Mouse (Mus musculus) MEL-GATA-1-ER (cell line): ENCODE measurements around the gene Palld.

Experiments used
- DNase-seq: peaks from one replicate; pipeline ENCODE4 v3.0.0-alpha.2; 2012; ENCODE audit warnings: low read depth; ENCODE audit errors: extremely low read depth

Palld gene

DNA sequence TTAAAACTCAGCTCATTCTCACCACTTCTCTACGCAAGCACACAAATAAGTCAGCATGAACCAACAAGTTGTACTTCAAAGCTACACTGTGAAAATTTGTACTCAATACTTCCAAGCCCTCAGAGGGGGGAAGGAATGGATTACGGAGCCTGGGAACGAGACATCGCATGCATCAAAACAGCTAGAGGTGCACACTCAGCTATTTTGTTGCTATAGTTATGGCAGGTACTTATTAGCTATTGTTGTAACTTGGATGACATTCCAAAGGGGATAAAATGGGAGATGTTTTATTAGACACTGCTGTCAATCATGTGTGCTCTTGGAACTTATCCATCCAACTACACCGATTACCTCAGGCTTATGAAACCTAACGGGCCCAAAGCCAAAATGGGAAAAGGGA, 171.8 kb downstream of the Palld start:
- DNase-seq = no peak

DNA sequence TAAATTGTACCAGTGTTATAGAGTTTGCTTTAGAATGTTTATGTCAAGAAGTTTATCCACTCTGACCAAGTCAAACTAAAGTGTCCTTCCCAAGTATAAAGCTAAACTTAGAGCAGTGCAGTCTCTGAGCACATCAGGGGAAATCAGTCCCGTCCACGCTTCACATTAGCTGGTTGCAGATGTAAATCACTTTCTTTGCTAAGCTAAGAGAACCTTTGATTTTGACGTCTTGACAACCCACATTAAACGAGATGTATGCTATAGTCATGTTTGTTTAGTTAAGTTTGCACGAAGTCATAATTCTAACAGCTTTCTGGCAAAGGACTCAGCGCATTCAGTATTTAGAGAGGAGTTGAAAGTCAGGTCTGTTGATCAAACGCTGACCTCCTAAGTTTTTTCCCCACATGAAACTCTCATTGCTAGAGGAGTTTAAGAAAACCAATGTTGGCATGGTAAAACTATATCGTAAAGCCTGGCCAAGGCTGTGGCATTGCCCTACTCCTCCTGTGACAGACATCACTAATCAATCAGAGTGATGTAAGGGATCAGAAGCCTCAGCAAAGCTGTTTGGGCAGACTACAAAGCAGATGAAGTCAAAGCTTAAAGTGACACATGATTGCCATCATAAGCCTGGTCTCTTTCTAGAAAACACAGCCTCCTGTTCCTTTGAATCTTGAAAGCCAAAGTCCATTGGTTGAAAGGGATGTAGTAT, 177.0 kb downstream of the Palld start:
- no peak for DNase-seq

DNA sequence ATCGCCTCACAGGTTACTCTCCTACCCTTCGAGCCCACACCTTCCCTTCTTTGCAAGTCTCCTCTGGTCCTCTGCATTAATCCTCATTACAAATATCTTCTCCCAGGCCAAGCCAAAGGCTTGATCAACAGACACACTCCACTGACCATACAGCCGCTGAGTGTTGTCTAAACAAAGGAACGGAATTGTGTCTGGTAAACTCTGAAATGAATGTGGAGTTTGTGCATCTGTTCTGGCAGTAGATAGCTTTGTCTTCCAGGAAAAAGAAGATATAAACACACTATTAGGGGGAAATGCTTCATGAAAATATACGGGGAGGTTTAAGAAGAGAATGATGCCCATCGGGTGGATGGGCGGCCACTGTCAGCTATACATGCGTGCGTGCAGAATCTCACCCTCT, 180.3 kb downstream of the Palld start:
- DNase-seq = no peak

DNA sequence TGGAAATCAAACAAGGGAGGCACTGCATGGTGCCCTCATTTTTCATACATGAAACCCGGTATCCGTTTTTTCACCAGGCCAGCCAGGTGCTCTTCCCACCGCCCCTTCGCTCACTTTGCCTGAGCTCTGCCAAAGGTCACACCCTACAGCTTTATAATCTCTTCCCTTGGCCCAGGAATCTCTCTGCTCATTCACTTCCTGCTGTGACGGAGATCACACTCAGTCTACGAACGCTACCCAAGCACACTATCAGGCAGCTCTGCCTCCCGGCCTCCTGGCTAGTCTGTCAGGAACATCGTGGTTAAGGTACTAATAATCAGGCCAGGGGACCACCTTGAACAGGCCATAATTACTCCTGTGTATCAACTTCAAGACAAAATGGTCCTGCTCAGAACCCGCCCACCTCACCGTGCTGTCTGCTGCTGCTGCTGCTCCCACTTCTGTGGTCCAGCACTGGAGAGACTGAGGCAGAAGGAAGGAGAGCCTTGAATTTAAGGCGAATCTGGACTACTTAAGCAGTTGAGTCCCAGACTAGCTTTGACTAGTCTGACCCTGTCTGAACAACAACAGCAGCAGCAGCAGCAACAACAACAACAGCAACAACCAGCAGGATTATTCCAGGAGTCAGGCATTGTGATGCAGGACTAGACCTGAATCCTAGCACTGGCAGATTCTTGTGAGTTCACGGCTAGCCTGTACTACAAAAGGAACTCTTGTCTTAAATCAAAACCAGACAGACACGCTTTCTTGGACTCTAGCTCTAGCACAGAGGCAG, 187.0 kb downstream of the Palld start:
- no peak for DNase-seq

DNA sequence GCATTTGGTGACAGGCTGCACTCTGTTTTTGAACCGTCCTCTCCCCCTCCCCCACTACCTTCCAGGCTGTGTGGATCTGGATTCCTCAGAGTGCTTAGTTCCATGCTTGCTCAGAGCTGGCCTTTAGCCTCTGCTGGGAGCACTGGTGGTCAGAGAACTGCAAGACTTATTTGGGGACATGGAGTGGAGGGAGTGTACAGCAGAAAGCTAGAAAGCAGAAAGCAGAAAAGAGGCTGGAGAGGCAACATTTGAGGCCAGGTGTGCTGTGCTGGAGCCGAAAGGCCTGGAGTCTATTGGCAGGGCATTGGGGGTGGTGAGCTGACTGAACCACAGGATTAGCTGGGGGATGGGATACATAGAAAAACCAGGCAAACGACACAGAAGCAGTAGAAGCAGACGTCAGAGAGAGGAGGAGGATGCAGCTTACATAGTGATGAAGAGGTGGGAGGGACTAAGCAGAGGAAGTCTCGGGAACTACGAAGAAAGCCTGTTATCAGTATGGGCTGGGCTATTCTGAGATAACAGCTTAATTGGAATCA, 188.1 kb downstream of the Palld start:
- DNase-seq = no peak

DNA sequence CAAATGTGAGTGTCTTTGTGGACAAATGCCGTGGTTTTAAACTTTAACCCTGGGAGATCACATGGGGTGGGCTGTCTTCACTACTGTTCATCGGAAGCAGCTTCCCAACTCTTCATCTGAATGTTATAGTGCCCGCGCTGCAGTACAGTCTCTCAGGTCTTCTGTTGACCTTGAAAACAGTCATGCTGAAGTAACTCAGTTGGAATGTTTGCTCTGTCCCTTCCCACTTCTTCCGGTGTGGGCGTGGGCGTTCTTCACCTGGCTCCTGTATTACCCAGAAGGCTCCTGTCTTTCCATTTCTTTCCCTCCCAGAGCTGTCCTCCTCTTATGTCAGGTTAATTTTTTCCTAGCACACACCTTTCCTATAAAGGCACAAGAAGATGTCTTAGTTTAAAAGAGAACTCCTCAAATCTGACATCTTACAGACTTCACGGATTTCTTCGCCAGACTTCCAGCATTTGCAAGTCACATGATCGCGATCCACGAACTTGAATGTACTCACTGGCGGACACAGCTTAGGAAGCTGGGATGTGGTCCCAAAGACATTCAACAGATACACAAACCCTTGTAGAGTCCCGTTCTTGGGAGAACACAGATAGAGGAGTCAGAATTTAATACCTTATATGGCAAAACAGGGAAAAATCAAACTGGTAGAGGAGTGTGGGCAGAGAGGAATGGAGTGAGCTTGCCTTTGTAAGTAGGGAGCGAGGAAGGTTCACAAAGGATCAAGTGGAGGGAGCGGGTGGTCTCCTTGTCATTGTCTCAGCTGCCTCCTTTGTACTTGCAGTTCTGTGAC, 189.1 kb downstream of the Palld start:
- DNase-seq = no peak

DNA sequence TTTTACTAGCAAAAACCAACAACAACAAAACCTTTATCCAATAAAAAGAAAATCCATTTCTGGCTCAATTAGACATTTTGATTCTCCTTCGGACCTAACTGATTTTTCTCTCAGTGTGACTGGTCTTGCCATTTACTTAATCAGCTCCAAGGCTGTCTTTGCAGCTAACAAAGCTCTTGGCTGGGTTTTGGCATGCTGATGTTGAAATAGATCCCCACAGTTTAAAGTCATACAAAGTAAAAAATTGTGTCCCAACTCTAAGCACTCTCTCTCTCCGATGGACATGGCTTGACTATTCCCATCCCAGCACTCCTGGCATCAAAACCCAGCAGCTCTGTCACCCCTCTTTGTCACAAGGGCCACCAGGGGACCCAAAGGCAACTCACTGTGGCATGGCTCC, 190.1 kb downstream of the Palld start:
- no peak for DNase-seq

DNA sequence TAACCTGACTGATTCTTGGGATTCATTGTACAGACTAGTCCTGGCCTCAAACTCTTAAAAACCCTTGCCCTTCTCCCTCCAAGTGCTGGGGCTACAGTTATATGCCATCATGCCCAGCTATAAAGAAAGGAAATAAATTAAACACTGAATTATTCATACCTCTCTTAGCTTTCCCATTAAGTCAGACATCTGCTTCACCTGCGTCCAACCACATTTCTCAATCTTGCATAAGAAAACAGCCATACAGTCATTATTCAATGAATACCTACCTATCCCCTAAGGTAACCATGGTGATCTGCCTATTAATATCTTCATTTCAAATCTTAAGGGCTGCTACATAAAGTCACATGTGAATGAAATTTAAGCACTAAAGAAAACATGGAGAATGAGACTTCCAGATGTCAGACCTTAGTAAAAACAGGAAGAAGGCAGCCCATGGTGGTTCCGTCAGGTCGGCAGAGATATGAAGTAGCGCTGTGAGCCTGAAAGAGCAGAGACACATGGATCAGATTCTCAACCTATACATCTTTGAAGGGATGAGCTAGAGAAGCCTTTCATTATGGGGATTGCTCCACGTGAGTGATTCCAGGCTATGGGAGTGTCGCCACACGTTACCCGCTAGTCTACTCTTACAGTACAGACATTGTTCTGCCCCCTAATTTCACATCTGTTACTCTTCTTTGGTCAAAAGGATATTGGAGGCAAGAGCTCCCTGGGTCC, 193.7 kb downstream of the Palld start:
- DNase-seq = no peak

DNA sequence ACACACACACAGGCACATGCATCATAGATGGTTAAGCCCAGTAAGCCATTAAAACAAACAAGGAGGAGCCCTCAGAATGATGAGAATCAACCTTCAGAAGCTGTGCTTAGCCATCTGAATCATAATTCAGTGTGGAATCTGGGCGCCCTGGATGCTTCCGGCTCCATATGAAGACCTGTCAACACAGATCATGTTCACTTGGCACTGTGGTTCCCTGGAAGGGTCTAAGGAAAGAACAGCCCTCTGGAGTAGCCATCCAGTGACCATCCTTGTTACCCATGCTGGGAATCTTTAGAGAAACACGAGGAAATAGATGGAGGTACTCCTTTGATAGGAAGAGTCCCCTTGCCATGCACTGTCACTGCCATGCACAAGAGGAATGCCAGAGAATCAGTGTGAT, 197.0 kb downstream of the Palld start:
- no peak for DNase-seq

DNA sequence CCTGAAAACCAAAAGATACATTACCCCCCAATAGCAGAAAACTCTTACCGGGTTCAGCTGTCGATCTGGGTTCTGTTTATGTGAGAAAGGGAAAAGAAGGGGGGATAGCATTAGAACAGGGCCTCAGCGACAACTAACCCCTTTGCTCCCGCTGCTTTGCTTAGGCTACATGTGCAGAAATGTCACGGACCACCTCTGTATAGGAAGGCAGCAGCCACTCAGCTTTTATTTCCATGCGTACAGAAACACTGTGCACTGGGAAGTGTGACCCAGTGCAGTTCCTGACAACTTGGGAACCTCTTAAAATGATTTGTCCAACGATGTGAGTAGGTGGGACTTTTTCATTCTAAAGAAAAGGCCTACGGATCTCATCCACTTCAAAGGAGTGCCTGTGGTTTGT, 200.4 kb downstream of the Palld start:
- DNase-seq = no peak

DNA sequence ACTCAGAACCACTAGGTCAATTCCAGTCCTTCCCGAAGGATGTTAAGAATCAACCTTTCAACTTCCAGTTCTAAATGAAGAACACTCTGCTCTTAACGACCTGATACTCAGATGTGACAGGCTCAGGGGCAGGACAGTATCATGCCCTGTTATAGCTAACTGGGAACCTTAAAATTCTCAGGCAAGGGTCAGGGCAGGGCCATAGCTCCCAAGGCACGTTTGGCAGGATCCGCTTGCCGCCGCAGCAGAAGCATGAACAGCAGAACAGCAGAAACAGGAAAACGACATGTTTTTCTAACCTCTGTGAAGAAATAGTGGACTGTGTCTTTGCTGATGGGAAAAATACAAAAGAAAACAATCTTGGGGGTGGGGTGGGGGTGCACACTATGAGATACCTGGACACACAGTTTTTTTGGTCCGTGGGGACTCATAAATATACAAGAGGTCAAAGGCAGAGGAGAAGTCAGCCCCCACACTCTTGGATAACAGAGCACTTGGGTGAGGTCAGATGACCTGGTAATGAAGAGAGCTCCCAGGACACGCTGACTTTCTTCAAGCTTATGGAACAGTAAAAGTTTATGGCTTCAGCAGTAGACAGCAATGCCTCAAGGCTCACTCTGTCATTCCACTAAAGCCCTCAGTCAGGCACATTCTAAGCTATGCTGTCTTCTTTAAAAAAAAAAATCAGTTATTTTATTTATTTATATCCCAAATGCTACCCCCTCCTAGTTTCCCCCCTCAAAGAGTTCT, 201.4 kb downstream of the Palld start:
- DNase-seq = no peak

DNA sequence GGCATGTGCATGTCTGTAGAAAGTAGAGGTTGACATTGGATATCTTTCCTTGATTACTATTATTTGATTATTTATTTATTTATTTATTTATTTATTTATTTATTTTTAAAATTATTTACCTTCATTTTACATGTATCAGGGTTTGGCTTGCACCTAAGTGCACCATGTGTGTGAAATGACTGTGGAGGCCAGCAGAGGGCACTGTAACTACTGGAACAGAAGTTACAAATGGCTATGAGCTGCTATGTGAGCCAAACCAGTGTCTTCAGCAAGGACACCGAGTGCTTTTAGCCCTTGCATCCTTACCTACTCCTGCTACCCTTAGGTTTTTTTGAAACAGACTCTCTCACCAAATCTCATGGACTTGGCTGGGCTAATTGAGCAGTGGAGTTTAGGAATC, 202.2 kb downstream of the Palld start:
- DNase-seq = no peak

DNA sequence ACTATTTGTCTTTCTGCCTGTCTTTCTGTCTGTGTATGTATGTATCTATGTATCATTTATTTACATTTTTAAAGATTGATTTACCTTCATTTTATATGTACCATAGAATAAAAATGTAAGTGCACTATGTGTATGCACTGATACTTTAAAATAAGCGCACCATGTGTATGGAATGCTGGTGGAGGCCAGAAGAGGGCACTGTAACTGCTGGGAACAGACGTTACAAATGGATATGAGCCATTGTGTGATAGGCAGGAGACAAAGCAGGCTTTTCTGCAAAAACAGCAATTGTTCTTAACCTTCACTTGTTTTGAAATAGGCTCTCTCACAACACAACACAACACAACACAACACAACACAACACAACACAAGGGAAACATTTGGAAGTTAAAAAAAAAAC, 203.5 kb downstream of the Palld start:
- no peak for DNase-seq

DNA sequence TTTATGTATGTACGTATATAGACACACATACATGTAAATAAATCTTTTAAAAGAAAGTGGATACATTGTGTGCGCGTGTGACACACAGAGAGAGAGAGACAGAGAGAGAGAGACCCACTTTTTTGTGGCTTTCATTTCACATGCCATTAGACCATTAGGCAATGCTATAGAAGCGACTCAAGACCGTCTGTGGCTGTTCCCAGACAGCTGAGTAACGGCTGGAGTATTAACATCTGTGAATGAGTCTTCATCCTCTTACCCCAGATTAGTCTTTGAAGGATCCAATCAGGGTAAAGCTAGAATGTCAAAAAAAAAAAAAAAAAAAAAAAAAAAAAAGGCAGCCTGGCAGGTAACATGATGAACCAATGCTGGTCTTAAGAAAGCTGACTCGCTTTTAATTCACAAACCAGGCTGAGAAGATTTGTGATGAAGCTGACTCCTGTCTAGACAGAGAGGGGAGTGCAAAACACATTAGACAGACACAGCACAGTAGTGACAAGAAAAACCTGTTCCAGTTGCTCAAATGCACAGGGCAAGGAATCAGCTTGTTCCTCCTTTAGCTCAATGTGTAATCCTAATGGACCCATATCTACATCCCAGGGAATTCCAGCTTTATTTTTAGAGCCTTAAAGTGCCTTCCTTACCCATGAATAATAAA, 204.6 kb downstream of the Palld start:
- DNase-seq = no peak

DNA sequence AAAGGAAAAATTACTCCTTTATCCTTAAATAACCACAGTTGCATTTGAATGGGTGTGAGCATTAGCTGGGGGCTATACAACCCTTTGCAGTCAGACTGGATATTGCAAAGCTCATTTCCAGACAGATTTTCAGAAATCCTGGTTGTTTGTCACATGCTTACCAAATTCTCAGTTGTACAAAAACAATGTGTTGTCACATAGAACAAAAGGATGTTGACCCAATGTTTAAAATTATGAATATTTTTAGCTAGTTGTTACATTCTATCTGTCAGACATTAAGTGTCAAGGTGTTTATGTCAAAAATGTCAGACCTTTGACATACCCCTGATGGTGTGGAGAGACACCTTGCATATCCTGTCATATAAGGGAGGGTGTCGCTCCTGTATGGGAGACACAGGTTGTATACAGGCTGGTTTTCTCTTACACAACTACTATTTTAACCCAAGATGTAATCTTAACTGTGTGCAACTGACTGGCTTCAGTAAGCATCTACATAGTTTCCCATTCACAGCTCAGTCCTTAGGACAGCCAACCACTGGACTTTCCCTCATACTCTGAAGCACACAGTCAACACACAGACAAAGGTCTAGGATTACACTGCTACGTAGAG, 205.5 kb downstream of the Palld start:
- no peak for DNase-seq

DNA sequence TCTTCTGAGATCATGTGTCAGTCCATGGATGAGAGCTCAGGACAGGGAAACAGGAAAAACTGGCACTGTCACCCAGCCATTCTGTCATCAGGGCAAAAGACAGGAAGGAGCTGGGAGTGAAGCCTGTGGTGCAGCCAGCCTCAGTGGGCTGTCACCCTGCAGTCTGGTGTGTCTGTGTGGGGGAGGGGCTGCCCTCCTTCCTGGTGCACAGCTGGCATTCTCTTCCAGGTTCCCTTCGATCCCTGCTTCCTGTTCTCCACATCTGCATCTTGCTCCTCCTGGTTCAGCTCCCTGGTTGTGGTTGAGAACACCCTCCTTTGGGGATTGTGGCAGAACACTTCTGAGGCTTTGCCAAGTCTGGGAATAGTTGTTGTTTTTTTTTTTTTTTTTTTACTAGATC, 207.1 kb downstream of the Palld start:
- no peak for DNase-seq

DNA sequence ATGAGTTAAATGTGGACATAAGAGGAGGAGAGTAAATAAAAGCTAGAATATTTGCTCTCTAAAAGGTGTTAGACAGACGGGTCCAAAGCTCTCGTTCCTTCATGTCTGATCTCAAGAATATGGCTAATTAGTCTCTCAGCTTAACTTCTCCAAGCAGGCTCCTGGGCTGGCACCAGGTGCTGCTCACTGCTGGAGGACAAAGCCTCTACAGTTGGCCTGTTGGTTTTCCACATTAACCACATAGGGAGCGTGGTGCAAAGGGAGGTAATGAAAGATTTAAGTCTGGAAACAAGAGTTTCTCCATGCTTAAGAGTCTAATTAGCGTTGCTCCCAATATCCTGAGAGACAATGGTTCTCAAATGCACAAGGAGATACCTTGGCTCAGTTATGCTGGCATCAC, 209.6 kb downstream of the Palld start:
- DNase-seq = no peak

DNA sequence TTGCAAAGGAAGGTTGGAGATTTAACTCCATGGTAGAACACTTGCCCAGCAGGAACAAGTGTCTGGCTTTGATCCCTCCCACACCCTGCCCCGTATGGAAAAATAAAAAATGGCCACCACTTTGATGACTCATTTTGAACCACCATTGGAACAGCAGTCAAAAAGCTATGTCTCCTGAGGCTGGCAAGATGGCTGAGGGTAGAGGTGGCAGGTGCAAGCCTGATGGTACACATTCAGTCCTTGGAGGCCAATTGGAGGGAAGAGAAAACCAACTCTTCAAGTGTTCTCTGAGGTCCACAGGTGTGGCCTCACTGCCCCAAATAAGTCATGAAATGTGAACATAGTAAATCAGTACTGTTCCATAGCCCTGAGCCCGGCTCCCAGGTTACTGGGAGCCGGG, 210.4 kb downstream of the Palld start:
- no peak for DNase-seq

DNA sequence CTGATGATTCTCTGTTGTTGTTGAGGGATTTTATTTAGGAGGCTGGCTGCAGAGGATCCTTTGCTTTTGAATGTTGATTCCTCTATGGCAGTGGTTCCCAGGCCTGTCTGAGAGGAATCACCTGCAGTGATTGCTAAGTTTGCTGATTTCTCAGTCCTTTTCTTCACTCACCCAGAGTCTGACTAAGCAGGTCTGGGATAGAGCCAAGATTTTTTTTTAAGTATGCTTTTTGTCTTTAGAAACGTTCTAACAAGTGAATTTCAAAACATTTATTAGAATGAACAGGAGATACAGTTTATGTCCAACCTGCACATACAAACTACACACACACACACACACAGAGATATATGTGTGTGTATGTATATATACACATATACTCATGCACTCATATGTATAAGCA, 211.1 kb downstream of the Palld start:
- no peak for DNase-seq

DNA sequence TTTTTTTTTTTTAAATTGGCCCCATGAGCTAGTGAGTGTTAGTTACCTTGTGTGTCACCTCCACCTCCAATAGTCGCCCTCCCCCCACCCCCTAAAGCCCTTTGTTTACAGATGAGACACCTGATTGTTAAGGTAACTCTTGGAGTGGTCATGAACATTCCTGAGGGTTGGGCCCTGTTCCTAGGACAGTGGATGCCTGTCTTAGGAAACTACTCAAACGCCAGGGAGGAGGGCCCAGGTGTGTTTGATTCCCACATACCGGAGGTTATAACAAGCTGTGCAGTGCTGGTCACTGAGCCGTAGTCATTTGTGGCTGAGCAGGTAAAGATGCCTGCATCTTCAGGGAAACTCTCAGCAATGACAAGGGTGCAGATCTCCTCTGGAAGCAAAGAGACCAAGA, 215.4 kb downstream of the Palld start:
- no peak for DNase-seq
